Mouse (Mus musculus): ENCODE results near the gene Mapkapk5.

DNA sequence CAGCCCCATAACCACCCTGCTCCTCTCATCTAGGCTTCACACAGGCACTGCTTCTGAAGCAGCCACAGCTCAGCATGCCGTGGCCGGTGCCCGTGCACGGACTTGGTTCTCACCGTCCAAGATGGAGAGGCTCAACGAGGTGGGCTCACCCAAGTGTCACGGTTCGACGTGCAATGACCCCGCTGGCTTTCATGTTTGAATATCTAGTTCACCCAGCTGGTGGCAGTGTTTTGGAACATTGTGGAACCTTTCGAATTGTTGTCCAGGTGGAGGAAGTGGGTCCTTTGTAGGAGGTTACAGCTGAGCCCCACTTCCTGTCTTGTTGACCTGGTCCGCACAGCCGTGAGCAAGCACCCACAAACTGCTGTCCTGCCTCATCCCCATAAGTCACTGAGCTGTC, 28.4 kb upstream of the Mapkapk5 start:
- TF ChIP-seq GATA1 (IDR thresholded peaks at IDR 0.05; ENCODE audit: borderline replicate concordance, low read length) (no peak), POLR2AphosphoS5 (IDR thresholded peaks at IDR 0.05; ENCODE audit: insufficient replicate concordance, low read depth, low read length) (no peak)
